Mouse (Mus musculus): ENCODE measurements around the gene Edem1.

DNA sequence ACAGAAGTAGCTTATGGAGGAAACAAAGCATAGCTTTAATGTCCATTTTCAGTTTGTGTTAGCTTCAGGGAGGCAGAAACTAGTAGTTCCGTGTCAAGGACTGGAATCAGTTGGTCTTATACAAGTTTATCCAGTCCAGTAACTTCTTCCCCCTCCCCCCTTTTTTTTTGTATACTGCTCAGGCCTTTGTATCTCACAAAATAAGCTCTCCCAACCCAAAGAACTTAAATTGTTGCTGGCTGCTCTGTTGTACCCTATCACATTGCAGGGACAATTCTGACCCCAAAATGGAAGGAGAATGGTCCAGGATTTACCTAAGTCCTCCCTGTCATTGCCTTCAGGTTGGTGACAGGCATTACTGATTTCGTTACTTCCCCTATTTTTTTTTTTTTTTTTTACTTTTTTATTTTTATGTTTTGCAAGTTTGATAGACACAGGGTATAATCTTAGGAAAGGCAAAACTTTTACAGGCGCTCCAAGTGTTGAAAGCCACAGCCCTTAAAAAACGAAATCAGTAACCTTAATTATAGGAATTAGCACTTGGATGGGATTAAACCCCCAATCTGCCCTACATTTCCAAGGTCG is 1.0 kb upstream of the Edem1 start:
- TF ChIP-seq POLR2A (IDR thresholded peaks at IDR 0.05; ENCODE audit: low read depth, low read length), result no peak
- TF ChIP-seq CTCF (conservative IDR thresholded peaks at IDR 0.05; ENCODE audit: insufficient read depth, insufficient read length, low read depth, low read length), result no peak
